8 mouse cellular contexts compared by ENCODE assay signal in genomic region chr15:80462106-80462505, GRCm38 (mm10).
DNase-seq lines count a peak whose midpoint lies in the region; ATAC-seq and TF ChIP-seq lines count a peak whose summit lies in the region.

No protein-coding gene starts in this region.

- no peak for ATAC-seq in heart, embryonic 11.5 days (replicated peaks; ENCODE audit: insufficient number of reproducible peaks, low FRiP score, low TSS enrichment)
- ATAC-seq in intestine, embryonic 15.5 days, result peak; percentile 56

- no peak for DNase-seq in heart, adult 2 months
- DNase-seq in embryo, embryonic 11.5 days (ENCODE audit: low read depth, low spot score), result peak; percentile 20
- DNase-seq in mesoderm, embryonic 11.5 days (ENCODE audit: low read depth, low spot score), result peak; percentile 50
- peak; percentile 67 for DNase-seq in thymus, postnatal 4 days
- DNase-seq in layer of hippocampus, adult 9-11 months, result no peak
- no peak for DNase-seq in cerebellum, postnatal 14 days

- intact Hi-C loops in heart, adult 2 months (cut with DNase I), result no loop called here

- no peak for TF ChIP-seq EP300 in heart, adult 2 months (IDR thresholded peaks at IDR 0.05; ENCODE audit: insufficient read depth, low read depth, low read length)

- H3K79me2 ChIP-seq in heart, adult 2 months (replicated peaks; ENCODE audit: control insufficient read depth, insufficient read depth, low read length), result no peaks in the 10 kb centered on the region

- no peaks in the 10 kb centered on the region for H3K9me3 ChIP-seq in heart, embryonic 11.5 days (replicated peaks; ENCODE audit: control insufficient read depth, low read length)
- no peaks in the 10 kb centered on the region for H3K9me3 ChIP-seq in intestine, embryonic 15.5 days

- peak overlapping the region; percentile 57 for H3K4me2 ChIP-seq in heart, embryonic 11.5 days
- H3K4me2 ChIP-seq in intestine, embryonic 15.5 days (replicated peaks), result peak overlapping the region; percentile 54

- no peak for TF ChIP-seq CTCF in heart, adult 2 months (IDR thresholded peaks at IDR 0.05)

- H3K27ac ChIP-seq in heart, embryonic 11.5 days (ENCODE audit: low read depth, low read length), result no peak overlapping the region
- no peak overlapping the region for H3K27ac ChIP-seq in heart, adult 2 months
- H3K27ac ChIP-seq in intestine, embryonic 15.5 days, result no peak overlapping the region

- H3K9ac ChIP-seq in heart, embryonic 11.5 days (ENCODE audit: low read depth, low read length), result no peak overlapping the region
- no peak overlapping the region for H3K9ac ChIP-seq in heart, adult 2 months (ENCODE audit: low read depth, low read length)
- H3K9ac ChIP-seq in intestine, embryonic 15.5 days, result no peak overlapping the region

- 4% methylated on average over 9 of the region's 9 CpGs for WGBS in heart, embryonic 11.5 days (ENCODE audit: insufficient replicate concordance)
- WGBS in heart, adult 2 months, result 7% methylated on average over 9 of the region's 9 CpGs
- WGBS in intestine, embryonic 15.5 days, result 2% methylated on average over 9 of the region's 9 CpGs

- H3K4me1 ChIP-seq in heart, embryonic 11.5 days (ENCODE audit: control insufficient read depth, insufficient read depth, low read length), result peaks cover 10% of the 10 kb centered on the region
- H3K4me1 ChIP-seq in heart, adult 2 months (ENCODE audit: control insufficient read depth, insufficient read depth, low read length), result no peaks in the 10 kb centered on the region
- 0 out of 2 replicates have a peak, but pooled peaks cover 5% of the 10 kb centered on the region for H3K4me1 ChIP-seq in intestine, embryonic 15.5 days (replicated peaks)

- peak overlapping the region; percentile 22 for H3K4me3 ChIP-seq in heart, embryonic 11.5 days (ENCODE audit: low read depth, low read length)
- no peak overlapping the region for H3K4me3 ChIP-seq in heart, adult 2 months
- peak overlapping the region; percentile 24; the same call in 1 of the 2 replicates for H3K4me3 ChIP-seq in intestine, embryonic 15.5 days (replicated peaks)

- H3K27me3 ChIP-seq in heart, embryonic 11.5 days (ENCODE audit: control insufficient read depth, insufficient read depth, low read length), result peaks cover 18% of the 10 kb centered on the region
- no peaks in the 10 kb centered on the region; the same call in 1 of the 2 replicates for H3K27me3 ChIP-seq in heart, adult 2 months (ENCODE audit: control insufficient read depth, insufficient read depth, low read length)
- H3K27me3 ChIP-seq in intestine, embryonic 15.5 days (replicated peaks), result no peaks in the 10 kb centered on the region

- H3K36me3 ChIP-seq in heart, embryonic 11.5 days (ENCODE audit: control insufficient read depth, insufficient read depth, low read length), result no peaks in the 10 kb centered on the region
- no peaks in the 10 kb centered on the region for H3K36me3 ChIP-seq in heart, adult 2 months (ENCODE audit: control insufficient read depth, insufficient read depth, low read length)
- H3K36me3 ChIP-seq in intestine, embryonic 15.5 days, result no peaks in the 10 kb centered on the region

- TF ChIP-seq POLR2A in heart, adult 2 months (IDR thresholded peaks at IDR 0.05; ENCODE audit: insufficient read depth, low read depth, low read length), result no peak

Comparison
In these comparisons a context has a peak if more than half of its experiments do, and no peak if none do; other contexts are left out.
1. DNase-seq: peak in embryo, embryonic 11.5 days (single experiment), mesoderm, embryonic 11.5 days (single experiment) and thymus, postnatal 4 days (single experiment); none in heart, adult 2 months (0 of 2), layer of hippocampus, adult 9-11 months (single experiment) and cerebellum, postnatal 14 days (0 of 2).